Mouse (Mus musculus): ENCODE data around the gene Babam2. TPM values are rescaled to one million over a fixed set of nuclear protein-coding genes. Genes with fewer than 3 reads are reported as not detected.

Gene Babam2
- polyA plus RNA-seq, 1 experiment from 2014 or later: 47.9 TPM

GRCm38 (mm10) chr5:31997189-31997954, 299.9 kb downstream of the Babam2 start:
- ATAC-seq (ENCODE audit: low FRiP score, low read depth): peak; percentile 71
- Histone ChIP-seq H3K27ac (no peak overlapping the region), H3K4me3 (no peak overlapping the region), H3K4me2 (replicated peaks) (no peak overlapping the region), H3K4me1 (peaks cover 9% of the 10 kb centered on the region), H3K9ac (no peak overlapping the region), H3K36me3 (no peaks in the 10 kb centered on the region), H3K27me3 (no peaks in the 10 kb centered on the region), H3K9me3 (no peaks in the 10 kb centered on the region)
- WGBS: 31% methylated on average over 4 of the region's 4 CpGs

- ATAC-seq (ENCODE audit: low FRiP score, low read depth): no peak
- H3K9me3 ChIP-seq: no peaks in the 10 kb centered on the region
- no peaks in the 10 kb centered on the region for H3K36me3 ChIP-seq
- H3K4me2 ChIP-seq (replicated peaks): no peak overlapping the region
- no peaks in the 10 kb centered on the region for H3K27me3 ChIP-seq
- no peak overlapping the region for H3K4me3 ChIP-seq
- H3K4me1 ChIP-seq: peaks cover 9% of the 10 kb centered on the region
- no peak overlapping the region for H3K9ac ChIP-seq
- WGBS: 79% methylated on average over 2 of the region's 2 CpGs
- H3K27ac ChIP-seq: no peak overlapping the region
Observed at GRCm38 (mm10) chr5:31998806-31999205, 301.3 kb downstream of the Babam2 start.

DNA sequence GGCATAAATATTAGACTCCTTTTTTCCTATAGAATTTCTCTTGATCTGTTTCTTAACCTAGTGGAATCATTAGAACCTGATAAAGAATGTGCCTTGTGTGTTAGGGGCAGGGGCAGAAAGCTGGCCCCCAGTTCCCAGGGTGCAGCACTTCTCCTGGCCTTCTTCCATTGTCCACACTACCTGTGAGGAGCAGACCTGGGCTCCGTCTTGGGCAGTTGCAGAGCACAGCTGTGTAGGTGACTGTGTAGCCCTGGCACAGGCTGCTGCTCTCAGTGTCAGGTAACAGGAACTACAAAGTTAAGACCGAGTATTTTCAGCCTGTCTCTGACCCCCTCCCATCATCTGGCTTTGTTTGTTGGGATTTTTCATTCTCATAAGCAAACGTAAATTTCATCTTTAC, 302.6 kb downstream of the Babam2 start:
- H3K9me3 ChIP-seq: no peaks in the 10 kb centered on the region
- H3K27ac ChIP-seq: no peak overlapping the region
- peaks cover 9% of the 10 kb centered on the region for H3K4me1 ChIP-seq
- H3K27me3 ChIP-seq: no peaks in the 10 kb centered on the region
- no peak overlapping the region for H3K4me2 ChIP-seq (replicated peaks)
- H3K36me3 ChIP-seq: no peaks in the 10 kb centered on the region
- H3K4me3 ChIP-seq: no peak overlapping the region
- no peak overlapping the region for H3K9ac ChIP-seq
- ATAC-seq (ENCODE audit: low FRiP score, low read depth): no peak
- WGBS: 45% methylated on average over 3 of the region's 3 CpGs

- 85% methylated on average over 9 of the region's 9 CpGs for WGBS
- Histone ChIP-seq H3K36me3 (no peaks in the 10 kb centered on the region), H3K4me2 (replicated peaks) (no peak overlapping the region), H3K9me3 (no peaks in the 10 kb centered on the region), H3K9ac (no peak overlapping the region), H3K27me3 (no peaks in the 10 kb centered on the region), H3K4me1 (peaks cover 9% of the 10 kb centered on the region), H3K4me3 (no peak overlapping the region), H3K27ac (no peak overlapping the region)
- ATAC-seq (ENCODE audit: low FRiP score, low read depth): no peak
Observed at GRCm38 (mm10) chr5:32001266-32001665, 303.8 kb downstream of the Babam2 start.

- Histone ChIP-seq H3K27ac (no peak overlapping the region), H3K4me2 (replicated peaks) (no peak overlapping the region), H3K27me3 (no peaks in the 10 kb centered on the region), H3K4me1 (peaks cover 9% of the 10 kb centered on the region), H3K36me3 (no peaks in the 10 kb centered on the region), H3K9me3 (no peaks in the 10 kb centered on the region), H3K4me3 (no peak overlapping the region), H3K9ac (no peak overlapping the region)
- ATAC-seq (ENCODE audit: low FRiP score, low read depth): no peak
- 59% methylated on average over 3 of the region's 3 CpGs for WGBS
Observed at GRCm38 (mm10) chr5:32001771-32002170, 304.3 kb downstream of the Babam2 start.

DNA sequence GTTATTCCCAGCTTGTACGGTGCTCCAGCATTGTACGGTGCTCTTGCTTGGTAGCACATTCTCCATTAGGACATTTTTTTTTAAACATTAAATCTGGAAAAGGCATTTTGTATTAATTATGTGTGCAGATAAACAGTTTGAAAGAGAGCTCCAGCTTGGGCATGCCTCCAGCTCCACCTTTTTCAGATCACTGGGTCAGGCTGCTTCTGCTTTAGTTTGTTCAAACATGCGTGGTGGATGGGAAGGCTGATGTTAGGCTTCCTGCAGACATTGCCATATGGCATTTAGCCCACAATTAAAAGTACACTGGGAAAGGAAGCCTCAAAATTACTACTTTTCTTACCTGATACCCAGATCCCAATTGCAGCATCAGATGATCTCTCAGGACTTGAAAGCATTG, 310.9 kb downstream of the Babam2 start:
- no peak for ATAC-seq (ENCODE audit: low FRiP score, low read depth)
- H3K27me3 ChIP-seq: no peaks in the 10 kb centered on the region
- WGBS: 68% methylated on average over 3 of the region's 3 CpGs

GRCm38 (mm10) chr5:32010056-32010455, 312.6 kb downstream of the Babam2 start:
- Histone ChIP-seq H3K27ac (no peak overlapping the region), H3K36me3 (no peaks in the 10 kb centered on the region)
- WGBS: 78% methylated on average over 4 of the region's 4 CpGs

More for the DNA sequence above, 310.9 kb downstream of the Babam2 start:
- Histone ChIP-seq H3K4me3 (no peak overlapping the region), H3K4me1 (no peaks in the 10 kb centered on the region), H3K9me3 (no peaks in the 10 kb centered on the region), H3K27ac (no peak overlapping the region), H3K9ac (no peak overlapping the region), H3K36me3 (no peaks in the 10 kb centered on the region), H3K4me2 (replicated peaks) (no peak overlapping the region)

GRCm38 (mm10) chr5:32013053-32013452, 315.6 kb downstream of the Babam2 start:
- Histone ChIP-seq H3K9ac (no peak overlapping the region), H3K9me3 (no peaks in the 10 kb centered on the region), H3K36me3 (no peaks in the 10 kb centered on the region), H3K4me3 (no peak overlapping the region), H3K4me1 (no peaks in the 10 kb centered on the region), H3K27ac (no peak overlapping the region), H3K4me2 (replicated peaks) (no peak overlapping the region), H3K27me3 (no peaks in the 10 kb centered on the region)
- no peak for ATAC-seq (ENCODE audit: low FRiP score, low read depth)
- 60% methylated on average over 2 of the region's 2 CpGs for WGBS

More at GRCm38 (mm10) chr5:32010056-32010455, 312.6 kb downstream of the Babam2 start:
- no peak for ATAC-seq (ENCODE audit: low FRiP score, low read depth)
- H3K9ac ChIP-seq: no peak overlapping the region
- H3K4me3 ChIP-seq: no peak overlapping the region
- no peaks in the 10 kb centered on the region for H3K4me1 ChIP-seq
- no peaks in the 10 kb centered on the region for H3K9me3 ChIP-seq
- no peaks in the 10 kb centered on the region for H3K27me3 ChIP-seq
- H3K4me2 ChIP-seq (replicated peaks): no peak overlapping the region

- no peak overlapping the region for H3K4me3 ChIP-seq
- no peak for ATAC-seq (ENCODE audit: low FRiP score, low read depth)
- 87% methylated on average over 7 of the region's 7 CpGs for WGBS
Observed at GRCm38 (mm10) chr5:32014786-32015185, 317.3 kb downstream of the Babam2 start.

GRCm38 (mm10) chr5:32015949-32016478, 318.5 kb downstream of the Babam2 start:
- WGBS: 79% methylated on average over 9 of the region's 9 CpGs
- ATAC-seq (ENCODE audit: low FRiP score, low read depth): no peak

More at GRCm38 (mm10) chr5:32014786-32015185, 317.3 kb downstream of the Babam2 start:
- H3K27me3 ChIP-seq: no peaks in the 10 kb centered on the region
- no peaks in the 10 kb centered on the region for H3K4me1 ChIP-seq
- no peak overlapping the region for H3K4me2 ChIP-seq (replicated peaks)
- H3K27ac ChIP-seq: no peak overlapping the region
- H3K36me3 ChIP-seq: no peaks in the 10 kb centered on the region
- H3K9me3 ChIP-seq: no peaks in the 10 kb centered on the region
- no peak overlapping the region for H3K9ac ChIP-seq

GRCm38 (mm10) chr5:32017686-32018085, 320.2 kb downstream of the Babam2 start:
- Histone ChIP-seq H3K9ac (no peak overlapping the region), H3K9me3 (no peaks in the 10 kb centered on the region), H3K27me3 (no peaks in the 10 kb centered on the region), H3K27ac (no peak overlapping the region), H3K4me2 (replicated peaks) (no peak overlapping the region), H3K4me3 (no peak overlapping the region), H3K4me1 (no peaks in the 10 kb centered on the region), H3K36me3 (no peaks in the 10 kb centered on the region)
- no peak for ATAC-seq (ENCODE audit: low FRiP score, low read depth)
- WGBS: 76% methylated on average over 3 of the region's 3 CpGs

More at GRCm38 (mm10) chr5:32015949-32016478, 318.5 kb downstream of the Babam2 start:
- Histone ChIP-seq H3K9me3 (no peaks in the 10 kb centered on the region), H3K4me3 (no peak overlapping the region), H3K27me3 (no peaks in the 10 kb centered on the region), H3K27ac (no peak overlapping the region), H3K4me1 (no peaks in the 10 kb centered on the region), H3K36me3 (no peaks in the 10 kb centered on the region), H3K4me2 (replicated peaks) (no peak overlapping the region), H3K9ac (no peak overlapping the region)

GRCm38 (mm10) chr5:32018276-32018675, 320.8 kb downstream of the Babam2 start:
- Histone ChIP-seq H3K4me2 (replicated peaks) (no peak overlapping the region), H3K9me3 (no peaks in the 10 kb centered on the region), H3K9ac (no peak overlapping the region), H3K27me3 (no peaks in the 10 kb centered on the region), H3K36me3 (no peaks in the 10 kb centered on the region), H3K4me1 (no peaks in the 10 kb centered on the region), H3K27ac (no peak overlapping the region), H3K4me3 (no peak overlapping the region)
- ATAC-seq (ENCODE audit: low FRiP score, low read depth): no peak
- 81% methylated on average over 2 of the region's 2 CpGs for WGBS
